Mouse (Mus musculus): Measurements from ENCODE around the gene Tcap.

GRCm38 (mm10) chr11:98369337-98369736, 14.3 kb upstream of the Tcap start:
- TF ChIP-seq POLR2A (IDR thresholded peaks at IDR 0.05; ENCODE audit: low read depth, low read length) = no peak
- no peak for TF ChIP-seq CTCF (IDR thresholded peaks at IDR 0.05; ENCODE audit: borderline replicate concordance, insufficient read depth, low read length)

All from embryonic fibroblast, embryonic 13.5 days (primary cell).